Mouse (Mus musculus) forebrain, embryonic 11.5 days (tissue): ENCODE measurements around the gene Gm45623. TPM values are rescaled to one million over a fixed set of nuclear protein-coding genes. Genes with fewer than 3 reads are reported as not detected.
A peak's percentile ranks its signal among the peaks of the same experiment; 100 is the strongest.

Experiments
- ATAC-seq: fragments of 200-750 bp; cut with Nextera tagmentation; replicated peaks from 2 replicates; pipeline ENCODE4 v1.8.0; 2017; ENCODE audit warnings: moderate TSS enrichment; ENCODE audit not compliant: low FRiP score
- DNase-seq: peaks from one replicate; pipeline ENCODE4 v3.0.0-alpha.2; 2017; ENCODE audit warnings: low spot score
- H3K27ac ChIP-seq: fragments of 300-500 bp; sonication (generic); 2 replicates; pipeline ENCODE4 v1.5.1; 2014; ENCODE audit warnings: low read depth, low read length
- H3K27me3 ChIP-seq: fragments of 300-500 bp; sonication (generic); 2 replicates; pipeline ENCODE4 v1.6.1; 2014; ENCODE audit warnings: mild to moderate bottlenecking, low read length, mixed read lengths; ENCODE audit not compliant: control insufficient read depth, insufficient read depth
- H3K36me3 ChIP-seq: fragments of 300-500 bp; sonication (generic); 2 replicates; pipeline ENCODE4 v1.6.1; 2014; ENCODE audit warnings: mild to moderate bottlenecking, low read length, moderate library complexity, mixed read lengths; ENCODE audit not compliant: control insufficient read depth, insufficient read depth
- H3K4me1 ChIP-seq: fragments of 300-500 bp; sonication (generic); replicated peaks from 2 replicates; pipeline ENCODE4 v1.6.1; 2014; ENCODE audit warnings: low read length, mixed read lengths; ENCODE audit not compliant: control insufficient read depth, insufficient read depth
- H3K4me2 ChIP-seq: fragments of 300-500 bp; sonication (generic); 2 replicates; pipeline ENCODE4 v1.6.1; 2014; ENCODE audit warnings: low read depth, mild to moderate bottlenecking, low read length, moderate library complexity, mixed read lengths; ENCODE audit not compliant: severe bottlenecking
- H3K4me3 ChIP-seq: fragments of 300-500 bp; sonication (generic); 2 replicates; pipeline ENCODE4 v1.5.1; 2014; ENCODE audit warnings: low read depth, low read length
- H3K9ac ChIP-seq: fragments of 300-500 bp; sonication (generic); 2 replicates; pipeline ENCODE4 v1.6.1; 2014; ENCODE audit warnings: low read length
- H3K9me3 ChIP-seq: fragments of 300-500 bp; sonication (generic); 2 replicates; pipeline ENCODE4 v1.6.1; 2016; ENCODE audit warnings: low read length, mixed read lengths; ENCODE audit not compliant: control insufficient read depth
- WGBS: fragments of 180-500 bp; shearing (Covaris S2); extraction: QIAGEN DNeasy Blood & Tissue Kit; methylation state at CpG from one replicate; pipeline ENCODE4 v1.1.7; 2014; 5-methylcytosine and 5-hydroxymethylcytosine counted together
- polyA plus RNA-seq: library from polyadenylated mRNA; unstranded; fragments of >200 nt; fragmentation: Nextera tagmentation; extraction: Ambion mirVana; gene quantifications from 2 replicates; pipeline ENCODE4 v1.2.1, GENCODE M21; 2014

Gm45623 gene
- polyA plus RNA-seq, 1 experiment from 2014 or later = not detected

DNA sequence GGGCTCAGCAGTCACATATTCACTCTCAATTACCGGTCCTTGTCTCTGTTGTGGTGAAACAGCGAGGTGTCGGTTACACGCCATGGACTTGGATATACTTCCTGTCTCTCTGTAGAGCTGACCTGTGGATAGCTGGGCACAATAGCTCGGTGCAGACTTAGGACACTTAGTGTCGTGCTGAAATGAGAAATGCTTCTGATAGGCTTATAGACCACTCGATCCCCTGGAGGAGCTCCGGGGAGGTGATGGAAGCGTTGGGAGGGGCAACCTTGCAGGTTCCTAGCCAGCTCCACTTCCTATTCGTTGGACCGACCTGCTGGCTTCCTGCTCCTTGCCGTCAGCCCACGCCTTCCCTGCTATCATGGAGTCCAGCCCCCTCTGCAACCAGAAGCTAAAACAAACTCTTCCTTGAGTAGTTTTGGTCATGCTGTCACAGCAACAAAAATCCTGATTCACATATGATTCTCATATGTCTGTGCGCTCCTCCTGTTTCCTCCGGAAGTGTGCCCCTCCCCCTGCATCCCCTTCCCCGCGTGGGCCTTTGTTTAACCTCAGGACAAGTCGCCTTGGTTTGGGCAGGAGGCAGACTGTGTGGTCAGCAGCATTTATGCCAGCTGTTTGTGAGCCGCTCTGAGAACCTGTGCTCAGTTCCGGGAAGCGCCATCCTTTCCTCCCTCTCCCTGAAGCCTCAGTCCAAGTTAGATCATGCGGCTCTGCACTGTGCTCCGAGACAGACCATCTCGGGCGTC is 11.8 kb upstream of the Gm45623 start:
- WGBS = 59% methylated on average over 25 of the region's 25 CpGs
- Histone ChIP-seq H3K4me3 (no peak overlapping the region), H3K4me1 (peaks cover 8% of the 10 kb centered on the region; the same call in 1 of the 2 replicates), H3K9me3 (no peaks in the 10 kb centered on the region), H3K9ac (no peak overlapping the region), H3K27ac (no peak overlapping the region), H3K27me3 (no peaks in the 10 kb centered on the region), H3K4me2 (no peak overlapping the region), H3K36me3 (no peaks in the 10 kb centered on the region)
- DNase-seq (no peak), ATAC-seq (no peak)

DNA sequence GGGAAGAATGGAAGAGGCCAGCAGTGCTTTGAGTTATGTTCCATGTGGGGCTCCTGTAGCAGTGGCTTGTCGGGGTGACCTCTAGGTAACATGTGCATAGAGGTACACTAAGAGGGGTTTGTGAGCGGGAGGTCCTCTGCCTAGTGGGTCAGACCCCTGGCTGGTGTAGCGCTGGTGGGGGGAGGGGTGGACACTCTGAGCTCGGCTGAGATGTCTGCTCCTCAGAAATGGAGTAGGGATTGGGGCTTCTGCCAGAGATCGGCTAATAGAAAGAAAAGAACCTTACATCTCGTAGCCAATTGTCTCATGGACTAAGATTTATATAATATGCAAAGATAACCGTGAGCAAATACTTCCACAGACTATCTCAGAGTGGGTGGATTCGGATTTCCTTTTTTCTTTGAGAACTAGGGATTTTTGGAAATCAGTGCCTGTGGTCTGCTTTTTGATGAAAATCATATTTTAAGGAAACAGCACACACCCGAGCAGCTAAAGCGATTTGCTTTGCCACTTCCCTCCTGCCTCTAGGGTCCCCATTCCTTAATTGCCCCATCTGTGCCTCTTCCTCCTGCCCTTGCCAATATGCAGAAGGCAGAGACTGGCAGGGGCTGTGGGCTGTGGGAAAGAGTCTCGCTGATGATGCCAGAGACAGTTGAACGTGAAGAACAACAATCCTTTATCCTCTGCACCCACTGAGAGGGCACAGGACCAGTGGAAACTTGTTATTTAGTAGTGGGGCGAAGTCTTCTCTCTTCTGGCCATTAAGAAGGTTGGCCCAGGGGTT is 9.0 kb upstream of the Gm45623 start:
- no peak for ATAC-seq

DNA sequence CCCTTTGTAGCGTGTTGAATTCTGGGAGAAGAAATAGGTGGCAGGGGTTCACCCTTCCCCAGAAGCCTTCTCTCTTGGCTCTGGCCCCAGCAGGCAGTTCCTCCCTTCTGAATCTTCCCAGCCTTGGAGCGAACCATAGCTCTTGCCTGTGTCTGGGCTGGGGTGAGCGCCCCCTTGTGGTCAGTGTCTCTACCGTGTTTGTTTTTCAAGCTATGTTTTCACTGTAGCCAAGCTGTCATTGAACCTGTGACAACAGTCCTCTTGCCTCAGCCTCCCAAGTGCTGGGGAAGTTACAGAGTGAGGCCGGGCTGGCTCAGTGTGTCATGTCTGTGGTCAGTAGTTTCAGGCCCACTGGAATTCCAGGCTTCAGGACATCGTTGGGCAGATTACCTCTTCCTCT is 4.9 kb upstream of the Gm45623 start:
- peak; percentile 93 for DNase-seq
- H3K9me3 ChIP-seq = no peaks in the 10 kb centered on the region
- H3K4me1 ChIP-seq = peaks cover under 1% of the 10 kb centered on the region
- no peak overlapping the region for H3K4me3 ChIP-seq
- H3K4me2 ChIP-seq = no peak overlapping the region
- H3K9ac ChIP-seq = no peak overlapping the region
- ATAC-seq = no peak
- H3K27me3 ChIP-seq = peaks cover 10% of the 10 kb centered on the region
- no peaks in the 10 kb centered on the region for H3K36me3 ChIP-seq
- 22% methylated on average over 6 of the region's 6 CpGs for WGBS
- H3K27ac ChIP-seq = no peak overlapping the region

More for the DNA sequence above, 9.0 kb upstream of the Gm45623 start:
- no peaks in the 10 kb centered on the region for H3K36me3 ChIP-seq
- H3K4me1 ChIP-seq = no peaks in the 10 kb centered on the region
- no peaks in the 10 kb centered on the region for H3K27me3 ChIP-seq
- H3K27ac ChIP-seq = no peak overlapping the region
- H3K4me3 ChIP-seq = no peak overlapping the region
- 44% methylated on average over 13 of the region's 13 CpGs for WGBS
- H3K4me2 ChIP-seq = no peak overlapping the region
- H3K9ac ChIP-seq = no peak overlapping the region
- DNase-seq = no peak
- H3K9me3 ChIP-seq = no peaks in the 10 kb centered on the region

DNA sequence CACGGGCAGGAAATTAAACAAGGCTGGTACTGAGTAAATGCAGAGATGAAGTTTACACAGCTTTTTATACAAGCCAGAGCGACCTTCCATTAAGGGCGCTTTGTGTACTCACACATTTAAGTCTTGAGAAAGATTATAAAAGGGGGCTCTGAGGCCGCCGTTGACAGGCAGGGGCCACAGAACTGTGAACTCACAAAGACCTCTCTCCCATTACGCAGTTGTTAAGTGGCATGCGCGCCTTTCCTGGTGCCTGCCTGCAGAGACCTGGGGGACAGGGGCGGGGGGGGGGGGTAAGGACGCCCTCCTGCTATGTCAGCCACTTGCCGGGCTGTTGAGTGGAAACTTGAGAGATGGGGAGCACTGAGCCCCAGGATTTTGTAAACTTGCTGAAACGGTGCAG is 3.6 kb upstream of the Gm45623 start:
- WGBS = 57% methylated on average over 12 of the region's 12 CpGs
- H3K4me2 ChIP-seq = no peak overlapping the region
- H3K27me3 ChIP-seq = peaks cover 23% of the 10 kb centered on the region
- no peaks in the 10 kb centered on the region for H3K36me3 ChIP-seq
- H3K4me3 ChIP-seq = no peak overlapping the region
- peaks cover 12% of the 10 kb centered on the region for H3K4me1 ChIP-seq
- no peak for DNase-seq
- no peak for ATAC-seq
- no peak overlapping the region for H3K27ac ChIP-seq
- H3K9ac ChIP-seq = no peak overlapping the region
- no peaks in the 10 kb centered on the region for H3K9me3 ChIP-seq

DNA sequence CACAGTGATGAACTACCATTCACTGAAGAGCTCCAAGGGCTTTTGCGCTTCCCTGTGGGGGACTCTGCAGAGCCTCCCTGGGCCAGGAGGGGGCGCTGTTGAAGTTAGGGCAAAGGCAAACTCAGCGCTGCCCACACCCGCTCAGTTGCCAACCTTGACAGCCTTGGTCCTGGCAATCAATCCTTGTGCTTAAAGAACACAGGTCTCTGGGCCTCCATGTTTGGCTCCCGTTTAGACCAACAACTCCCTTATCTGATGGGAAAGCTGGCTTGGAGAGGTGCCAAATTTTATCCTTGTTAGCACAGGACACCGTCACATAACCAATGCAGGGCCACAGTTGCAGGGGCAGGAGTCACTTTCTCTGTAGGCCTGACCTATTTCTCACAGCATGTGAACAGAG is 2.2 kb upstream of the Gm45623 start:
- DNase-seq (no peak), ATAC-seq (no peak)
- H3K9ac ChIP-seq = no peak overlapping the region
- peaks cover 12% of the 10 kb centered on the region for H3K4me1 ChIP-seq
- H3K4me3 ChIP-seq = no peak overlapping the region
- peaks cover 33% of the 10 kb centered on the region for H3K27me3 ChIP-seq
- no peak overlapping the region for H3K4me2 ChIP-seq
- no peaks in the 10 kb centered on the region for H3K36me3 ChIP-seq
- H3K27ac ChIP-seq = no peak overlapping the region
- WGBS = 55% methylated on average over 6 of the region's 6 CpGs
- H3K9me3 ChIP-seq = no peaks in the 10 kb centered on the region

DNA sequence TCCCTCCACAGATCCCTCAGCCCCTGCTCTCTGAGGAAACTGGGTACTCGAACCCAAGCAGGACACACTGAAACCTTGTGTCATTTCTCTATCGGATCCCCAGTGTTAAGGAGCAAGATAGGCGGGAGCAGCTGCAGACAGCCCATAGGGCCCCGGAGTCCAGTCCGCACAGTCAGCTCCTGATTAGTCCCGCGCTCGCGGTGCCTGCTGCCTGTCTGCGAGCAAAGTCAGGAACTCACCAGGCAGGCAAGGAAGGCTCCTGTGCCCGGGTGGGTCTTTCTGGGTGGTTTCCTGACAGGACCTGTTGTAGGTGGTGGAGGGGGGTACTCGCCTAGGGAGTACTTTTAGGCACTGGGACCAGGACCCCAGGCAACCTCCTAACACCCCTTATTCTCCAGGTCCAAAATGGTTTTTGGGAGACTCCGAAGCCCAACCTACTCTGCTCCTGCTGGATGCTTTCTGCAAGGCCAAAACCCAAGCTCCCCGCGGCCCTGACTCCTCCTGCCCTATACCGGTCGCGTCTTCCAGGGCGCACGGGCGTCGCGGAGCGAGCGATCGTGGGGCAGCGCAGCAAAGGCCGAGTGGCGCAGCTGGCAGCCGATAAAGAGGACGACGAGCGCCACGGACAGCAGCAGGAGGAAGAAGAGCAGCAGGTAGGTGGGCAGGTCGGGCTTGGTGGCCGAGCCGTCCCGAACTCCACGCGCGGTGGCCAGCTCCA is 994 bp downstream of the Gm45623 start:
- H3K4me2 ChIP-seq = peak overlapping the region; percentile 84
- WGBS = under 1% methylated on average over 41 of the region's 41 CpGs
- H3K27ac ChIP-seq = no peak overlapping the region
- peak overlapping the region; percentile 21 for H3K9ac ChIP-seq
- DNase-seq = peak; percentile 75
- H3K27me3 ChIP-seq = peaks cover 36% of the 10 kb centered on the region
- H3K4me1 ChIP-seq = peaks cover 12% of the 10 kb centered on the region
- H3K4me3 ChIP-seq = peak overlapping the region; percentile 42
- ATAC-seq = no peak; the same call in 1 of the 2 replicates
- H3K9me3 ChIP-seq = no peaks in the 10 kb centered on the region
- no peaks in the 10 kb centered on the region for H3K36me3 ChIP-seq

DNA sequence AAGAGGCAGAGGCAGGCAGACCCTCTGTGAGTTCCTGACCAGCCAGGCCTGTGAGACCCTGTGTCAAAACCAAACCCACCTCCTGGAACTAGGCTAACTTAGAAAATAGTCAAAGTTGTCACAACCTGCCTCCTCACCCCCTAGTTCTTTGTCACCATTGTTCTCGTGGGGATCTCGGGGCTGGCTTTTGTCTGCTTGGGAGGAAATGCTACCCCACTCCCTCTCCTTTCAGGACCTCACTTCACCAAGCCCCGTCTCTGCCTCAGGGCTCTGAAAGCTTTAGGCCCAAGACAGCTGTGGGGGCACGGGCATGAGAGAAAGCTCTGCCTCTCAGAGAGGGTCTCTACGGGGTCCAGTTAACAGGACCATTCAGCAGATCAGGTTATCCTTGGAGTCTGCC is 1.9 kb downstream of the Gm45623 start:
- H3K9ac ChIP-seq = no peak overlapping the region
- H3K4me2 ChIP-seq = no peak overlapping the region
- DNase-seq (no peak), ATAC-seq (no peak)
- H3K9me3 ChIP-seq = no peaks in the 10 kb centered on the region
- H3K4me3 ChIP-seq = no peak overlapping the region
- no peak overlapping the region for H3K27ac ChIP-seq
- WGBS = 5% methylated on average over 5 of the region's 5 CpGs
- peaks cover 36% of the 10 kb centered on the region for H3K27me3 ChIP-seq
- peaks cover 12% of the 10 kb centered on the region for H3K4me1 ChIP-seq
- H3K36me3 ChIP-seq = no peaks in the 10 kb centered on the region

DNA sequence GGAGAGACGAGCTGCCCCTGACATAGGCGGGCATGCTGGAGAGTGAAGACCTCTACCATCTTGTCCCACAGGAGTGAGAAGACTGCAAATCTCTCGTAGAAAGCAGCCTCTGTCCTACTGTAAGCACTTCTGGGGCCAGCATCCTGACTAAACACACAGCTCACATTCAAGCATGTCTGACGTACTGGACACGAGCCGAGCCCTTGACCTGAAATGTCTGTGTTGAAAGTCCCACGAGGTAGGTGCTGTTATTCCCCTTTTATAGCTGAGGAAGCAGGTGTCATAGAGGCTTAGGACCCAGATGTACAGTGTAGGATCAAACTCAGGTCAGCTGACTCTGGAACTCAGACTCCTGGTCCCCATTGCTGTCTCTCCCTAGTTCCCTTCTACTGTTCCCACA is 4.2 kb downstream of the Gm45623 start:
- ATAC-seq (no peak), DNase-seq (no peak)
- Histone ChIP-seq H3K27ac (no peak overlapping the region), H3K9ac (no peak overlapping the region), H3K27me3 (peaks cover 35% of the 10 kb centered on the region), H3K4me1 (peaks cover 12% of the 10 kb centered on the region), H3K9me3 (no peaks in the 10 kb centered on the region), H3K4me2 (no peak overlapping the region), H3K4me3 (no peak overlapping the region), H3K36me3 (no peaks in the 10 kb centered on the region)
- WGBS = 88% methylated on average over 7 of the region's 7 CpGs
